Mouse (Mus musculus): ENCODE measurements around the gene Wdhd1. TPM values are rescaled to one million over a fixed set of nuclear protein-coding genes. Genes with fewer than 3 reads are reported as not detected.

The Wdhd1 gene
- total RNA-seq, 2 experiments from 2014 or later, result 0.40 to 0.53 TPM

DNA sequence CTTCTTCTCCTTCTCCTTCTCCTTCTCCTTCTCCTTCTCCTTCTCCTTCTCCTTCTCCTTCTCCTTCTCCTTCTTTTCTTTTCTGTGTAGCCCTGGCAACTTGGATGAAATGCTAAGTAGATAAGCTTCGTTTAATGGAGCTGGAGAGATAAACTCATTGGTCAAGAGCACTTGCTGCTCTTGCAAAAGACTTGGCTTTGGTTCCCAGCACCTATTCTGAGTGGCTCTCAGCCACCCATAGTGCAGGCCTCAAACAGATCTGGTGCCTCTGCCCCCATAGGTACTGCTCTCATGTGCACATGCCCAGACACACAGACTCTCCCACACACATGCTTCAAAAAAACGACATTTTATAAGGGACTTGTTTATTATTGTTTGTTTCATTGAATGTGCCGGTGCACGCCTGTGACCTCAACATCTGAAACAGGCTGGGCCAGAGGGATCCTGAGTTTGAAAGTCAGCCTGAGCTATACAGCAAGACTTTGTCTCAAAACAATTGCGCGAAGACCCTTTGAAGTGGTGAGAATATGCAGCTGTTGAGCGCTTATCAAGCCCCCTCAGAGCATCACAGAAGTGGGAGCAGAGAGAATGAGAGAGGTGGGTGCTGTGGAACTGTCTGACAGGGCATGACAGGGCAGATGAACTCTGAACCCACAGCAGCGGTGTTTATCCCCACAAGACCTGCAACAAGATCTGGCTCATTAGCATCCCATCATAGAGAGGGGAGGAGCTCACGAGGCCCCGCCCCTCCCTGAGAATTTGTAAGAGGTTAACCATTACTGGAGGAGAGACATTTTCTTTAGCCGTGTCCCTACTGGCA, 53.8 kb downstream of the Wdhd1 start:
- DNase-seq (ENCODE audit: low spot score), result no peak

DNA sequence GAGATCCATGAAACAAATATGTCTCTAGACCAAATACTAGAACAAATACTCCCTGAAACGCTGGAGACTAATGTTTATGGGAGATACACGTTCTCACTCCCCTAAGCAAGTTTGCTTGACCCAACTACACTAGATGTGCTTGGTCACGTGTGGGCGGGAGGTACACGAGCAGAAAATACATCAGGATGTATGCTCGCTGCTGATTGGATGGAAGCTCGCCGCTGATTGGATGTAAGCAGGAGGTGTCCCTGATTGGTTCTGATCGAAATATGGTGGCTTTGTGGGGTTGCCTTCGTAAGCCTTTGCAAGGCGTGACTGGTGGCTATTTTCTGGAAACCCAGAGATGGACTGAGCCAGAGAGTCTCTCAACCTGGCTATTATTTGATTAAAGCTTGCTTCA, 55.1 kb downstream of the Wdhd1 start:
- no peak for DNase-seq (ENCODE audit: low spot score)

DNA sequence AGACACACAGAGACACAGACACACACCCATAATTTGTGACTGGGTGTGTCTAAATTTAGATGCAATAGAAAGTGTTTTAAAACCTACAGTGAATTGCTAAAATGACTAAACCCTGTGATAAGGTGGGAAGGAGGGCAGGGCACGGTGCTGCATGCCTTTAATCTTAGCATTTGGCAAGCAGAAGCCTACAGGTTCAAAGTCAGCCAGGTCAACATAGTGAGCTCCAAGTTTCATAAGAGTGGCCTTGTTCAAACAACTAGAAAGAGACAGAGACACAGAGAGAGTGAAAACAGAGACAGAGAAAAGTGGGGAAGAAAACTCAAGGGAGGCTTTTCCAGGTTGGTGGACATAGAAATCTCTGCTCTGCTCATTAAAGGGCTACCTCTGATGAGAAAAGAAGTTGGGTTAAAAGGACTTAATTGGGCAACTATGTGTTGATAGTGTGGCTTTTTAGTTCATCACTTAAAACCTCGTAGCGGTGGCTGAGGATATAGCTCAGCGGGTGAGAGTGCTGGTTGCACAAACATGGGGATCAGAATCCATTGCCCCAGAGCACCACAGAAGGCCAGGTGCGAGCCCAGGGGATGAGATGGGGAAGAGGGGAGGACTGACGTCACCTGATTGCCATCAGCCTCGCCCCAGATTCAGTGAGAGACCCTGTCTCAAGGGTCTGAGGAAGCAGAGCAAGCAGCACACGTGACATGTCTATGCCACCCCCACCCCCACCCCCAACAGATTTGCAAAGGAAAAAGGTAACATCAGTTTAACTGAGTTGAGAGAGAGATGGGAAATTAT, 56.2 kb downstream of the Wdhd1 start:
- no peak for DNase-seq (ENCODE audit: low spot score)

DNA sequence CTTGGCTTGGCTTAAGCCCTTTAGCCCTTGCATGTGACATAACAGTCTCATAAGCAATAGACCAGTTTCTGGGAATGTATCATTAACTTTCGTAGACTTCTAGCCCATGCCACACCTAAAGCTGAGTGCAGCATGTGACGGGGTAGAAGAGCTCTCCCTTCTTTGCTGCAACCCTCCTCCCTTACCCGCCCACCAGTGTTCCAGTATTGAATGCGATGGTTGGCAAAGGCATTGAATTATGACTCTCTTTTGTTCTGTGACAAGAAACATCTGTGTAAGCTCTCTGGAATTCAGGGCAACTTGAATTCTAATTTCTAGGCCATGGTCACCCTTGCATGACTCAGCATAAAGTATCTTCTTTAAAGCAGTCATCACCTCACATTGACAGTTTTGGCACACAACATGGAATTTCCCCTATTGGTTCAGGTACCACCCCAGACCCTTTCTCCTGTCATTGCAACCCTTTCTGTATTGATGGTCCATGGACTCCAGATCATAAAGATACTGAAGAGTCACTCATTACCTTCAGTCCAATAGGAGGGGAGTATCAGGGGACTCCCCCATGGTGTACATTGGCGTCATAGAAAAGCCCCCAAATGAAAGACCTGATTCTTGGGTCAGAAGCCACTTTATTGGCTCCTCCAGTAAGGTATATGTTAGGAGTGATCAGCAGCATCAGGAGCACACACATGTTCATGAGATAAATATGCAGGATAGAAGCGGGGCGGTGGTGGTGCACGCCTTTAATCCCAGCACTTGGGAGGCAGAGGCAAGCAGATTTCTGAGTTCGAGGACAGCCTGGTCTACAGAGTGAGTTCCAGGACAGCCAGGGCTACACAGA, 57.7 kb downstream of the Wdhd1 start:
- DNase-seq (ENCODE audit: low spot score), result no peak

DNA sequence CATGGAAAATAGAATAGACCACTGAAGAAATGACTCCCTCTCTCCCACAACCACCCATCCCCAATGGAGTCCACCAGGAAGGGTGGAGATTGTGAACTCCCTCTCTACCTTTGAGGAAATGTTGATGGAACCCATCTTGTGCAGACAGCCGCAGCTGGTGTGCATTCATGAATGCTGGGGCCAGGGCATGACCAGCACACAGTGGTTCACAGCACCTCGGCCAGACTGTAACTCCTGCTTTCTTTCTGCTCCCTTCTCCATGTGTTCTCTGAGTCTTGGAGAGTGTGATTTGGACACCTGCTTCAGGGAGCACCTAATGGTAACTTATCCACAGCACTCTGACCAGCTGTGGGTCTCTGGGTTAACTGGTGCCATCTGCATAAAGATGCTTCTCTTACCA, 60.1 kb downstream of the Wdhd1 start:
- DNase-seq (ENCODE audit: low spot score), result no peak

DNA sequence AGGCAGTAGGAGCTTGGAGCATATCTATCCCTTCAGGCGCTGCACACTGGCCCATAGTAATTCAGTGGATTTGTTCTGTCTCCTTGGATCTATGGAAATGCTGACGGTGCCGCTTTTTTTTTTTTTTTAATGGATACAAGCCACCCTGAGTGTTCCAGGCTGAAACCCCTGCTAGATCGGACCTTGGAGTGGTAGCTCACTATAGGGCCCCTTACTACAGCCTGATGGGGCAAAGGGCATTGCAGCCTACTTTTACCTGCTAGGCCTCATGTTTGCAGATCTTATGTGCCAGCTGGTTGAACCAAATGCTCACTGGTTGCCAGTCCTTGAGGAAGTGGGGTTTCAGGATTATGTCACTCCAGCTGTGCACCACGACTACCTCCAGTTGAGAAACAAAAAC, 62.3 kb downstream of the Wdhd1 start:
- DNase-seq (ENCODE audit: low spot score), result no peak

DNA sequence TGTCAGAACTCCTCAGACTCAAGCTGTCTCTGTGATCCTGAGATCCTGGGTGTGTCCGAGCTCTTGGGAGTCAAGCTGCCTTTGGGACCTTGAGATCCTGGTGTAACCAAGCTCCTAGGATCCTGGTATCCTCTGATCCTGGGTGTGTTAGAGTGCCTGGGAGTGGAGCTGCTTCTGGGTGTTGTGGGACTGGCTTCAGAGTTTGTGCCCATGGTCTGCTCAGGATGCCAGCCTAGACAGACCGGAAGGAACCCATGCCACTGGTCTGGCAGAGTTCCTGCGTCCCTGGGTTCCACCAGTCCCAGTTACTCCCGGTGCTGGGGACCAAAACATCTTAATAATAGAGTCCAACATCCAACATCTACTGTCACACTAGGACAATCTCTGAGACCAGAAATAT, 63.4 kb downstream of the Wdhd1 start:
- no peak for DNase-seq (ENCODE audit: low spot score)

DNA sequence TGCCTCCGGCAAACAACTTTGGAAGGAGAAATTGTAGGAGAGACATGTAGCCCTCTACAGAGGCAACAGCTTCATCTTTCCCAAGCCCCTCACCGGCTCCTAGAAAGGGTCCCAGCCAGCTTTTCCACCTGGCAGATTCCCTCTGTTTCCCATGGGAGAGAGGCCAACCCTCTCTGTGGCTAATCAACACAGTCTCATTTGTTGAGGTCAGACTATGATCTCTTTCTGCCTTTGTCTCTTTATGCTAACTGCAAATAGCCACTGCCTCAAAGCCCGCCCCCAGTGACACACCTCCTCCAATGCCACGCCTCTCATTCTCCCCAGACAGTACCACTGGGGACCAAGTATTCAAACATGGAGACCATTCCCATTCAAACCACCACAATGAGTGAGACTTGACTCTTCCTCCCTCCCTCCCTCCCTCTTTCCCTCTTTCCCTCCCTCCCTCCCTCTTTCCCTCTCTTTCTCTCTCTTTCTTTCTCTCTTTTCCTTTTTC, 66.9 kb downstream of the Wdhd1 start:
- no peak for DNase-seq (ENCODE audit: low spot score)

DNA sequence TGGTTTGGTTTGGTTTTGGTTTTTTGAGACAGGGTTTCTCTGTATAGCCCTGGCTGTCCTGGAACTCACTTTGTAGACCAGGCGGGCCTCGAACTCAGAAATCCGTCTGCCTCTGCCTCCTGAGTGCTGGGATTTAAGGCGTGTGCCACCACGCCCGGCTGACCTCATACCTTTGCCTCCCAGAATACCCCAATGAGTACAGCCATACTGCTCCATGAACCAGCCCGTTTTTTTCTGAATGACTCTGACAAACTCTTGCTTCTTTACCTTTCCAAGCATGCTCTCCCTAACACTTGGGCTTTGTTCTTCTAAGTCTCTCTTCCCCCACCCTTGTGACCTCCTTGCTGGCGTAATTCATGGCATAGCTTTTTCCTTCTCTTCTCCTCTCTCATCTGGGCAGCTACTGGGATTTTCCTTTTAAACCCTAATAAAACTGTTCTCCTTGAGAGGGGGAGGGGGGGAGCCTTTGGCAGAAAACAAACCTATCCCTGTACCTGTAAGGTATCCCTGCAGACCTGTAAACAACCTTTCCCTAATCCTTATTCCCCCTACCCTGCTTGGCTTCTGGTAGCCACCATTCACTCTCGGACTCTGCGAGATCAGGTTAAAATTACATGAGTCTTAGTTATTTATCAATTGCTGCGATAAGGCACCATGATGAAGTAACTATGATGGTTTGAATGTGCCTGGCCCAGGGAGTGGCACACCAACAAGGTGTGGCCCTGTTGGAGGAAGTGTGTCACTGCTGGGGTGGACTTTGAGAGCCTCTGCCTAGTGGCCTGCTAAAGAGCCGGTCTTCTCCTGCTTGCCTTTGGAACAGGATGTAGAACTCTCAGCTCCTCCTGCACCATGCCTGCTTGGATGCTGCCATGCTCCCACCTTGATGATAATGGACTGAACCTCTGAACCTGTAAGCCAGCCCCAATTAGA, 67.8 kb downstream of the Wdhd1 start:
- no peak for DNase-seq (ENCODE audit: low spot score)

DNA sequence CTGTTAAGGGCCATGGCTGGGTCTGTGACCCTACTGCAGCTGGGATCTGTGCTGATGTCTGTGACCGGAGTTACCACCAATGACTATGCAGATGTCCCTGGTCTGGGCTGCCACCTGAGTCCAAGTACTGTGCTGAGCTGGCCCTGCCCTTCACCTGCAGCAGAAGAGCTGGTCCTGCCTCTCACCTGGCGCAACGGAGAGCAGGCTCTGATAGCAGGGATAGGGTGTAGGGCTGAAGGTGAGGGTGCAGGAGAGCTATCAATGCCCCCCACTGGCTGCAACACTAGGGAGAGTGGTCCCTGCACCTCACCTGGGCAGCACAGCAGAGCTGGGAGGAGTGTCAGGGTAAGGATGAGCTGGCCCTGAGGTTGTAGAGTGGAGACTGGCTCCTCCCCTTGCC, 70.1 kb downstream of the Wdhd1 start:
- no peak for DNase-seq (ENCODE audit: low spot score)

DNA sequence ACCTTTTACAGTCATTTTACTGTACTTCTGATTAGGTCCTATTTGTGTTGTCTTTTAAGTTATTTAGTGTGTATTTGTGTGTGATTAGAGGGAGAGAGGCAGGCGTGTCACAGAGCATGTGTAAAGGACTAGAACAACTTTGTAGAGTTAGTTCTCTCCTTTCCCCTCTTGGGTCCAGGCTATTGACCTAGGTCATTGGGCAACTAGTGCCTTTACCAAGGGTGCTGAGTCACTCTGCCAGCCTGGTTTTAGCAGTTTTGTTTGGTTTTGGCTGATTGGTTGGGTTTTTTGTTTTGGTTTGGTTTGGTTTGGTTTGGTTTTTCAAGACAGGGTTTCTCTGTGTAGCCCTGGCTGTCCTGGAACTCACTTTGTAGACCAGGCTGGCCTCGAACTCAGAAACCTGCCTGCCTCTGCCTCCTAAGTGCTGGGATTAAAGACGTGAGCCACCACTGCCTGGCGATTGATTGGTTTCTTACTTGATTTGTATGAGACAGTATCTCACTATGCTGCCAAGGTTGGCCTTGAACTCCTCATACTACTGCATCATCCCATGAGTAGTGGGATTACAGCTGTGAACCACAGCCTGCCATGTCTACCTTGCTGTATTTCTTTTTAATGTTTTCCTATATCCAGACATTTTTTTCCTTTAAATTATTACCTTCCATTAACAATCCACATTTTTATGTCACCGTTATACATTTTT, 71.2 kb downstream of the Wdhd1 start:
- no peak for DNase-seq (ENCODE audit: low spot score)

DNA sequence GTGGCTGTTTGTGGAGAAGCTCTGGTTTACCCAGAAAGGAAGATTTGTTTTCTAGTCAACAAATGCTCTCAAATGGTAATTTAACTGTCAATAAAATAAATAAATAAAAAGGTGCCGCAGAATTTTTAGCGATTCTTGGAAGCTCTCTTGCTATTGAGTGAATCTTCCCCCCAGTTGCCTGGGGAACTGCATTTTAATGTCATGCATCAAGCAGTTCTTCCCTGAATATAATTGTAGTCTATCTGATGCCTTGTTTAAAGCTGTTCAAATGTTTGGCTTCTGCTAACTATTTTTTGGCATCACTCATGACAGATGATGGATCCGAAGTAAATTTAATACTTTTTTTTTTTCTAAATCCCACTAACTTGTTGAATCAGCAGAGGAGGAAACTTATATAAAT, 79.3 kb downstream of the Wdhd1 start:
- DNase-seq (ENCODE audit: low spot score), result no peak

DNA sequence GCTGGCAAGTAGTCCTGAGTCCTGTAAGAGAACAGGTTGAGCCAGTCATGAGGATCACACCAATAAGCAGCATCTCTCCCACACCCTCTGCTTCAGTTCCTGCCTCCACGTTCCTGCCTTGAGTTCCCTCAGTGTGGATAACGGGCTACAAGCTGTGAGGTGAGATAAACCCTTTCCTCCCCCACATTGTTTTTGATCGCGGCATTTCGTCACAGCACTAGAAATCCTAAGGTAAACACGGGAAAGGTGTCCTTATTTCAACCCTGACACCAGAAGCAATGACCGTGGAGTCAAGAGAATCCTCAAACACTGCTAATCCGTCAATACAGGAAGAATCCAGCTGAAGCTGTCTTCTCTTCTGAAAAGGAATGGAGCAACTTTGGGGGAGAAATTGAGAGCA, 79.9 kb downstream of the Wdhd1 start:
- no peak for DNase-seq (ENCODE audit: low spot score)

DNA sequence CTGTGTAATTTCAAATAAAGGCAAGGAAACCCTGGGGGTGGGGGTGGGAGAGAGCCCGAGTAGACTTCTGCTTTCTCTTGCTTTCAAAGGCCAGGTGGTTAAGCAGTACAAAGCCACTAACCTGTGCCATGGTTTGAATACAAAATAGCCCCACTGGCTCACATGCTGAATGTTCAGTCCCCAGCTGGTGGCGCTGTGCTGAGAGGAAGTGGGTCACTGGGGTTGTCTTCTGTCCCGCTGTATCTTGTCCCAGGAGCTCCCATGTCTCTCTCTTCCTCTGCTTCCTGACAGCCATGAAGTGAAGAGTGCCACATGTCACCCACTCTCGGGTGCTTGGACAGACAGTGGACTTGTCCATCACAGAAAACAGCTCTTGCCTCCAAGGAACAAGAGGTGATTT, 82.6 kb downstream of the Wdhd1 start:
- no peak for DNase-seq (ENCODE audit: low spot score)

DNA sequence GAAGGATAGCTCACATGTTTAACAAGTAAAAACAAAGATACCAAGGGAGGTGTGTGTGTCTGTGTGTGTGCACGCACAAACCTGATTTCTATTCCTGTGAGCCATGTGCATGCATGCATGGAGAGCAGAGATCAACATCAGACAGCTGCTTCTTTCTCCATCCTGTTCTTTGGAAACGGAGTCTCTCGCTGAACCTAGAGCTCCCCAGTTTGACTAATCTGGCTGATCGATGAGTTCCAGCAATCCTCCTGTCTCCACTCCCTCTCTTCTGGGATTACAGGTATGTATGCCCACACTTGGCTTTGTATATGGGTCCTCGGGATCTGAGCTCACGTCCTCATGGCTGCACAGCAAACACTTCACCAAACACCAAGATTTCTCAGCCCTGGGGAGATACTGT, 83.2 kb downstream of the Wdhd1 start:
- DNase-seq (ENCODE audit: low spot score), result no peak

DNA sequence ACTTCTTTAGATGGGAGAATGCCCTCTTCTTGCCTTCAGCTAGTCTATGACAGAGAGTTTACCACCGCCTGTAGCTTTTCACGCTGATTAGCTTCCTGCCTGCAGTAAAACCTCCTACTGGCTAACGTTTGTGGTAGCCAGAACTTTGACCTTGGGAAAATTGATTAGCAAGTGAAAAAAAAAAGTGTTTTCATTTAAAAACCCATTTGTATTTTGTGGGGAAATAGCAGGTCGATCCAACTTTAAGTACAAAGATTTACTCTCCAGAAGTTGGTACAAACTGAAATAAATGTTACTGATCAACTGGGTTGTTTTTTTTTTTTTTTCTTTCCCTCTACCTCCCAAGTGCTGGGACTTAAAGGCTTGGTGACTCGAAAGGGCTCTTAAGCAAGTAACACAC, 84.8 kb downstream of the Wdhd1 start:
- DNase-seq (ENCODE audit: low spot score), result no peak
